21 mouse cellular contexts compared by ENCODE assay signal in genomic region chr19:30901025-30901424, GRCm38 (mm10).
"Had no signal": no experiment of that assay in that cellular context is flagged by ENCODE, and none has a peak within 500 bp of the region (broad histone marks: within the 10 kb centered on the region; RNA-seq: fewer than 3 reads in every experiment).

No protein-coding gene starts in this region.

- H3K27me3 ChIP-seq: liver, embryonic 15.5 days; lung, embryonic 15.5 days; megakaryocyte, embryonic 14.5 days; midbrain, embryonic 13.5 days; midbrain, embryonic 15.5 days; neural tube, embryonic 13.5 days; neural tube, embryonic 15.5 days had no signal

- DNase-seq: liver, postnatal 0 days; lung, adult 2 months; lung, postnatal 14 days; lung, postnatal 4 days; retina, postnatal 1 day; right cerebral cortex, adult 18-20 months; right cerebral cortex, postnatal 25 days; right cerebral cortex, postnatal 4 days; spleen, adult 18-20 months; thymus, adult 18-20 months; thymus, postnatal 14 days; thymus, postnatal 36 days had no signal

- H3K4me1 ChIP-seq: liver, embryonic 15.5 days; lung, embryonic 15.5 days; megakaryocyte, embryonic 14.5 days; midbrain, embryonic 13.5 days; midbrain, embryonic 15.5 days; neural tube, embryonic 15.5 days had no signal

- H3K27ac ChIP-seq: liver, embryonic 15.5 days; lung, embryonic 15.5 days; midbrain, embryonic 13.5 days; midbrain, embryonic 15.5 days; neural tube, embryonic 13.5 days; neural tube, embryonic 15.5 days had no signal

- H3K36me3 ChIP-seq: liver, embryonic 15.5 days; lung, embryonic 15.5 days; midbrain, embryonic 13.5 days; midbrain, embryonic 15.5 days; neural tube, embryonic 13.5 days; neural tube, embryonic 15.5 days had no signal

- ATAC-seq: liver, postnatal 0 days; lung, postnatal 0 days; midbrain, embryonic 13.5 days; midbrain, embryonic 15.5 days had no signal

- H3K4me3 ChIP-seq: liver, embryonic 15.5 days; lung, embryonic 15.5 days; megakaryocyte, embryonic 14.5 days; midbrain, embryonic 13.5 days; midbrain, embryonic 15.5 days; myocyte; neural tube, embryonic 13.5 days; neural tube, embryonic 15.5 days had no signal

- H3K9me3 ChIP-seq: liver, embryonic 15.5 days; lung, embryonic 15.5 days; midbrain, embryonic 13.5 days; midbrain, embryonic 15.5 days; neural tube, embryonic 13.5 days; neural tube, embryonic 15.5 days had no signal
